Mouse (Mus musculus) MEL (cell line): ENCODE data around the gene Fam161b.

Experiments
- CTCF ChIP-seq, 3 experiments: IDR thresholded peaks in 2 of 3; conservative IDR thresholded peaks in 1 of 3; 2 replicates each; pipeline ENCODE4 v1.5.1; 2011 to 2012; ENCODE audit warnings: low read length in 3 of 3, low read depth in 2 of 3, mild to moderate bottlenecking in 2 of 3, improper control_type of control experiment in 1 of 3, inconsistent platforms in 1 of 3, mixed read lengths in 1 of 3, moderate library complexity in 1 of 3; ENCODE audit not compliant: control insufficient read depth in 1 of 3, insufficient read depth in 1 of 3, poor library complexity in 1 of 3, severe bottlenecking in 1 of 3
- EP300 ChIP-seq, 2 experiments: IDR thresholded peaks; 2 replicates each; pipeline ENCODE4 v1.6.1; 2011; ENCODE audit warnings: improper control_type of control experiment in 2 of 2, low read length in 2 of 2, low read depth in 1 of 2, mild to moderate bottlenecking in 1 of 2
- GATA1 ChIP-seq: IDR thresholded peaks from 2 replicates; pipeline ENCODE4 v1.6.1; 2011; ENCODE audit warnings: low read depth, low read length, improper control_type of control experiment
- MAFK ChIP-seq: IDR thresholded peaks from 2 replicates; pipeline ENCODE4 v1.6.1; 2011; ENCODE audit warnings: low read depth, mild to moderate bottlenecking, low read length, improper control_type of control experiment, borderline replicate concordance
- MAZ ChIP-seq: IDR thresholded peaks from 2 replicates; pipeline ENCODE4 v1.6.1; 2012; ENCODE audit warnings: low read depth, mild to moderate bottlenecking, inconsistent platforms, low read length, improper control_type of control experiment
- MXI1 ChIP-seq: IDR thresholded peaks from 2 replicates; pipeline ENCODE4 v1.6.1; 2011; ENCODE audit warnings: mild to moderate bottlenecking, low read depth, low read length, improper control_type of control experiment
- NRF1 ChIP-seq: IDR thresholded peaks from 2 replicates; pipeline ENCODE4 v1.6.1; 2014; ENCODE audit warnings: low read depth, mild to moderate bottlenecking, inconsistent platforms, low read length, improper control_type of control experiment, moderate library complexity; ENCODE audit not compliant: poor library complexity, insufficient read depth, severe bottlenecking
- SIN3A ChIP-seq: IDR thresholded peaks from 2 replicates; pipeline ENCODE4 v1.6.1; 2012; ENCODE audit warnings: low read length, improper control_type of control experiment, inconsistent platforms
- USF1 ChIP-seq: IDR thresholded peaks from 2 replicates; pipeline ENCODE4 v1.6.1; 2014; ENCODE audit warnings: low read depth, mild to moderate bottlenecking, inconsistent platforms, low read length, improper control_type of control experiment, moderate library complexity

- no peak for TF ChIP-seq GATA1
- TF ChIP-seq USF1: no peak
- TF ChIP-seq MXI1: no peak
- TF ChIP-seq MAZ: no peak
- no peak for TF ChIP-seq EP300 (IDR thresholded peaks at IDR 0.05; ENCODE audit: low read depth in 1 of 2, low read length in 2 of 2)
- no peak for TF ChIP-seq MAFK
- TF ChIP-seq CTCF (IDR thresholded peaks at IDR 0.05 in 2 of 3, conservative IDR thresholded peaks at IDR 0.05 in 1 of 3; ENCODE audit: control insufficient read depth in 1 of 3, insufficient read depth in 1 of 3, low read depth in 2 of 3, low read length in 3 of 3, poor library complexity in 1 of 3, severe bottlenecking in 1 of 3): no peak
- no peak for TF ChIP-seq NRF1
- no peak for TF ChIP-seq SIN3A
Observed at GRCm38 (mm10) chr12:84402923-84403322, 41.3 kb upstream of the Fam161b start.
